Mouse (Mus musculus): Measurements from ENCODE around the gene Lyve1. TPM values are rescaled to one million over a fixed set of nuclear protein-coding genes. Genes with fewer than 3 reads are reported as not detected.
"Not testable (repeated sequence)": the region's sequence is repeated elsewhere in the genome, so short reads cannot be mapped to it uniquely, and the experiment has no call there.

The Lyve1 gene
- 0.14 and 1.1 TPM in 2 replicates for polyA plus RNA-seq (2016; fragmentation: Nextera tagmentation; extraction: Ambion mirVana)

DNA sequence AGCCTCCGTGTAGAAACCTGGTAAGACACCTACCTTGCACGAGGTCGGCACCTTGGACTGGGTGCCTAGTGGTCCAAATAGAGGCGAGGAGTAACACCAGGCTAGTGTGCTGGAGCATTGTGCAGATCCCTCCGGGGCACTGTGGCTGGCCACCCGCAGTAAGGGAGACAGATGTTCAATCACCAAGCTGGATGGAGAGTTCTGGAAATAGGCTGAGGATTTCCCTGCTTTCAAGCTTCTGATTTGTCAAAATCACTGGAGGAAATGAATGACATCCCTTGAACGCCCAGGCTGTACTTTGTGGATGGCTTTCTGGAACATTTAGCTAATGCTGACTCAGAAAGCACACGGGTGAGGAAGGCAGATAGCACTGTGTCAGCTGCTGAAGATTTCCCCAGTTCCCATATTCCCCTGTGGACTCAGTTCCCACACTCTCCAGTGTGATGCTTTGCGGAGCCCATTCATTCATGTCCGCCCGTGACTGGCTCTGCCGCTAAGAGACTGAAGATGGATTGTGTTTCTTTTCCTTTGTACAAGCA is at the start of gene Lyve1:
Gene Lyve1, minus strand, starts transcription at position 489 of the 539 bp plus-strand sequence.
- Histone ChIP-seq H3K4me2 (no peak within 1 kb of the TSS), H3K4me1 (replicated peaks) (0 out of 2 replicates have a peak, but pooled peaks cover 7% of the 10 kb centered on the region), H3K36me3 (no peaks in the 10 kb centered on the region), H3K27ac (no peak within 1 kb of the TSS), H3K4me3 (replicated peaks) (no peak within 1 kb of the TSS), H3K27me3 (no peaks in the 10 kb centered on the region), H3K9ac (replicated peaks) (no peak within 1 kb of the TSS), H3K9me3 (no peaks in the 10 kb centered on the region)
- 80% methylated on average over 12 of the region's 12 CpGs for WGBS
- no peak for ATAC-seq (ENCODE audit: insufficient number of reproducible peaks, insufficient read depth, low FRiP score, low TSS enrichment, low read depth)

DNA sequence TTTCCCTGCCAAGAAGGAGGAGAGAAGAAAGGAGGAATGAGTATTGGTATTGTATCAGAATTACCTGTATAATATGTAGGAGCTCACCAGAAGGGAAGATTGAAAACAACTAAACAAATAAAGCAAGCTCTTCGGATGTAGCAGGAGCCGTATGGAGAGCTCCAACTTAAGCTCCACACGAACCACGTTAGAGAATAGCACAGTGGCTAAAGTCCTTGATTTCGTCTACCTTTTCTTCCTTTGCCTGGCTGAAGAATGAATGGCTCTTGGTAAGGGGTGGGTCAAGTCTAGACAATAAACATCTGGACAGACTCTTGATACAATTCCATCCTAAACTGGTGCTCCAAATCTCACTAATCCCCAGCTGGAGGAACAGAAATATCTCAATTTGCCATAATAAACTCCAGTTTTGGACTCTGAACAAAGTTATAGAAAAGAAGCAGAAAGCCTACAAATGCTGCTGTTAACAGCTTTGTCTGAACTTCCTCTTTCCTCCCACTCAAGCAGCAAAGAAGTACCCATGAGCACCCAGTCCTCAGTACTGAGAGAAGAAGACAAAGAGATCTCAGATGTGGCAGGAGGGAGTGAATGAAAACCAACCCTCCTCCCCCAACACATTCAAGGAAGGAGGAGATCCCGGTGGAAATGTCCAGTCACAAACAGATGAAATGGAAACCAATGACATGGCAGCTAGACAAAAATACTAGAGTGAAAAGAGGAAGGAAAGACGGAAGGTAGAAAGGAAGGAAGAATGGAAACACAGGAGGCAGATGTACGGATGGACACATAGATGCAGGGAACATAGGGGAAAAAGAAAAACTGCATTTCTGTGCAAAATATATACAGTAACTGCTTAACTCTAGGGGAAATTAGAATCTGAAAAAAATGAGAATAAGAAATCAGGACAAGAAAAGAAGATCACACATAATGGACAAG is 45.4 kb upstream of the Lyve1 start:
- Histone ChIP-seq H3K27me3 (no peaks in the 10 kb centered on the region), H3K4me1 (replicated peaks) (no peaks in the 10 kb centered on the region), H3K4me2 (no peak overlapping the region), H3K4me3 (replicated peaks) (no peak overlapping the region), H3K9ac (replicated peaks) (no peak overlapping the region), H3K27ac (no peak overlapping the region), H3K9me3 (no peaks in the 10 kb centered on the region), H3K36me3 (no peaks in the 10 kb centered on the region)
- ATAC-seq (ENCODE audit: insufficient number of reproducible peaks, insufficient read depth, low FRiP score, low TSS enrichment, low read depth): no peak
- 79% methylated on average over 8 of the region's 8 CpGs for WGBS

DNA sequence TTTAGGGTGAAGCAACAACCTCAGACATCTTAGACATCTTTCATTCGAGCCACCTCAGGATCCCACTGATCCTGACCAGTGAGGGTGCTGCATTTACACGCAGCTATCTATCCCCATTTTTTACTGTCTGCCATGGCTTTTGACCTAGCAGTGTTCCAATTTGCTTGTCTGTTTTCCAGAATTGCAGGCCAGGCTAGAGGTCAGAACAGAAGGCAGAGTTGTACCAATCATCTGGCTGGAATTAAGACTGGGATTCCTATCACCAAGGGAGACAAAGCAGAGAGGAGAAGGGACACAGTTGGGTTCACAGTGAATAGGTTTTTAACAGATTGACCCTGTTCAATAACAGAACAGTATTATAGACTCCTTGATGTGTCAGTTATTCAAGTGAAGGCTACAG is 43.5 kb upstream of the Lyve1 start:
- Histone ChIP-seq H3K4me3 (replicated peaks) (no peak overlapping the region), H3K9me3 (no peaks in the 10 kb centered on the region), H3K4me1 (replicated peaks) (no peaks in the 10 kb centered on the region), H3K36me3 (no peaks in the 10 kb centered on the region), H3K27ac (no peak overlapping the region), H3K4me2 (no peak overlapping the region), H3K9ac (replicated peaks) (no peak overlapping the region), H3K27me3 (no peaks in the 10 kb centered on the region)
- no peak for ATAC-seq (ENCODE audit: insufficient number of reproducible peaks, insufficient read depth, low FRiP score, low TSS enrichment, low read depth)
- WGBS: 77% methylated on average over 2 of the region's 2 CpGs

- Histone ChIP-seq H3K36me3 (no peaks in the 10 kb centered on the region), H3K9me3 (no peaks in the 10 kb centered on the region), H3K27ac (no peak overlapping the region), H3K9ac (replicated peaks) (no peak overlapping the region), H3K4me3 (replicated peaks) (no peak overlapping the region), H3K4me2 (no peak overlapping the region), H3K4me1 (replicated peaks) (no peaks in the 10 kb centered on the region), H3K27me3 (no peaks in the 10 kb centered on the region)
- 75% methylated on average over 7 of the region's 7 CpGs for WGBS
- ATAC-seq (ENCODE audit: insufficient number of reproducible peaks, insufficient read depth, low FRiP score, low TSS enrichment, low read depth): no peak
Measured at GRCm38 (mm10) chr7:110903226-110903625, 40.2 kb upstream of the Lyve1 start.

GRCm38 (mm10) chr7:110897202-110897601 is 34.2 kb upstream of the Lyve1 start:
- Histone ChIP-seq H3K27me3 (no peaks in the 10 kb centered on the region), H3K36me3 (no peaks in the 10 kb centered on the region), H3K4me2 (no peak overlapping the region), H3K9me3 (no peaks in the 10 kb centered on the region), H3K4me3 (replicated peaks) (no peak overlapping the region), H3K4me1 (replicated peaks) (no peaks in the 10 kb centered on the region), H3K27ac (no peak overlapping the region), H3K9ac (replicated peaks) (no peak overlapping the region)
- WGBS: 89% methylated on average over 8 of the region's 8 CpGs
- no peak for ATAC-seq (ENCODE audit: insufficient number of reproducible peaks, insufficient read depth, low FRiP score, low TSS enrichment, low read depth)

GRCm38 (mm10) chr7:110896453-110896852 is 33.4 kb upstream of the Lyve1 start:
- no peak overlapping the region for H3K4me3 ChIP-seq (replicated peaks)
- H3K4me1 ChIP-seq (replicated peaks): no peaks in the 10 kb centered on the region
- no peak overlapping the region for H3K9ac ChIP-seq (replicated peaks)
- no peaks in the 10 kb centered on the region for H3K36me3 ChIP-seq
- no peak overlapping the region for H3K4me2 ChIP-seq
- no peak overlapping the region for H3K27ac ChIP-seq
- WGBS: 88% methylated on average over 7 of the region's 7 CpGs
- no peaks in the 10 kb centered on the region for H3K27me3 ChIP-seq
- H3K9me3 ChIP-seq: no peaks in the 10 kb centered on the region
- no peak for ATAC-seq (ENCODE audit: insufficient number of reproducible peaks, insufficient read depth, low FRiP score, low TSS enrichment, low read depth)

GRCm38 (mm10) chr7:110895772-110896171 is 32.7 kb upstream of the Lyve1 start:
- H3K4me3 ChIP-seq (replicated peaks); ATAC-seq (ENCODE audit: insufficient number of reproducible peaks, insufficient read depth, low FRiP score, low TSS enrichment, low read depth); H3K9ac ChIP-seq (replicated peaks); H3K27me3 ChIP-seq; H3K4me1 ChIP-seq (replicated peaks); H3K9me3 ChIP-seq; H3K27ac ChIP-seq; H3K36me3 ChIP-seq; H3K4me2 ChIP-seq: not testable (repeated sequence)
- WGBS: 74% methylated on average over 10 of the region's 10 CpGs

- WGBS: 94% methylated on average over 9 of the region's 9 CpGs
- H3K27ac ChIP-seq: no peak overlapping the region
- ATAC-seq (ENCODE audit: insufficient number of reproducible peaks, insufficient read depth, low FRiP score, low TSS enrichment, low read depth): no peak; the same call in 1 of the 2 replicates
- no peaks in the 10 kb centered on the region for H3K27me3 ChIP-seq
- H3K36me3 ChIP-seq: no peaks in the 10 kb centered on the region
- no peak overlapping the region for H3K4me2 ChIP-seq
- no peaks in the 10 kb centered on the region for H3K9me3 ChIP-seq
- H3K4me3 ChIP-seq (replicated peaks): no peak overlapping the region
- no peaks in the 10 kb centered on the region for H3K4me1 ChIP-seq (replicated peaks)
- H3K9ac ChIP-seq (replicated peaks): no peak overlapping the region
Measured at GRCm38 (mm10) chr7:110894673-110895072, 31.6 kb upstream of the Lyve1 start.

- no peak overlapping the region for H3K4me3 ChIP-seq (replicated peaks)
- H3K36me3 ChIP-seq: no peaks in the 10 kb centered on the region
- no peak for ATAC-seq (ENCODE audit: insufficient number of reproducible peaks, insufficient read depth, low FRiP score, low TSS enrichment, low read depth)
- no peaks in the 10 kb centered on the region for H3K4me1 ChIP-seq (replicated peaks)
- H3K4me2 ChIP-seq: no peak overlapping the region
- no peaks in the 10 kb centered on the region for H3K9me3 ChIP-seq
- WGBS: 84% methylated on average over 10 of the region's 10 CpGs
- no peak overlapping the region for H3K9ac ChIP-seq (replicated peaks)
- no peaks in the 10 kb centered on the region for H3K27me3 ChIP-seq
- no peak overlapping the region for H3K27ac ChIP-seq
Measured at GRCm38 (mm10) chr7:110893943-110894610, 31.0 kb upstream of the Lyve1 start.

- ATAC-seq (ENCODE audit: insufficient number of reproducible peaks, insufficient read depth, low FRiP score, low TSS enrichment, low read depth): no peak
- no peak overlapping the region for H3K27ac ChIP-seq
- H3K4me1 ChIP-seq (replicated peaks): no peaks in the 10 kb centered on the region
- H3K36me3 ChIP-seq: no peaks in the 10 kb centered on the region
- no peak overlapping the region for H3K4me2 ChIP-seq
- no peak overlapping the region for H3K9ac ChIP-seq (replicated peaks)
- H3K27me3 ChIP-seq: no peaks in the 10 kb centered on the region
- no peak overlapping the region for H3K4me3 ChIP-seq (replicated peaks)
- WGBS: 77% methylated on average over 9 of the region's 9 CpGs
- no peaks in the 10 kb centered on the region for H3K9me3 ChIP-seq
Measured at GRCm38 (mm10) chr7:110891501-110891986, 28.5 kb upstream of the Lyve1 start.

GRCm38 (mm10) chr7:110881746-110882333 is 18.8 kb upstream of the Lyve1 start:
- Histone ChIP-seq H3K27ac (no peak overlapping the region), H3K4me2 (no peak overlapping the region), H3K9ac (replicated peaks) (no peak overlapping the region), H3K27me3 (no peaks in the 10 kb centered on the region), H3K36me3 (no peaks in the 10 kb centered on the region), H3K4me1 (replicated peaks) (no peaks in the 10 kb centered on the region), H3K9me3 (no peaks in the 10 kb centered on the region), H3K4me3 (replicated peaks) (no peak overlapping the region)
- WGBS: 79% methylated on average over 2 of the region's 2 CpGs
- ATAC-seq (ENCODE audit: insufficient number of reproducible peaks, insufficient read depth, low FRiP score, low TSS enrichment, low read depth): no peak
